Mouse (Mus musculus): ENCODE measurements at regions not wholly inside any gene's neighbourhood (a gene's known extent, or its start where the extent isn't known, plus 50 kb on each side); places are given as distances from the start of the nearest gene placed in this dataset.
A peak's percentile ranks its signal among the peaks of the same experiment; 100 is the strongest.

DNA sequence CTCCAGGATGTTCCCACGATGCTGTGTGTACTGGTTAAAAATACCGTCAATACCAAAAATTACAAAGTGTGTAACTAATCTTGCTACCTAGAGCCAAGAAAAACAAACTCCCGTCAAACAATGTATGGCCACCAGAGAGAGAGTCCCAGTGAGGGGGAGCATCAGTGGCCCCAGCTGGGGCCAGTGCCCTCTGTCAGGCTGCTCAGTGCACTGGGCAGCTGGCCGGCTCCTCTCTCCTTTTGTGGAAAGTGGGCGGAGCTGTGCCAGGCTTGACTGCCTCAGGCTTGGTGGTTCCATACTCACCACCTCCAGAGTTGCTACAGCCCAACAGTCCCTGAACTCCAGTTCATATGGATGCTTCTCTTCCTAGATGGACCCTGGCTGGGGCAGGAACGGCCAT, 53.8 kb upstream of the Sept5 start:
- no peak for DNase-seq
- WGBS: 83% methylated on average over 6 of the region's 6 CpGs
- TF ChIP-seq CTCF (IDR thresholded peaks at IDR 0.05; ENCODE audit: borderline replicate concordance, control insufficient read depth, extremely low read depth, insufficient read depth, low read length, poor library complexity): no peak
- TF ChIP-seq POLR2A (IDR thresholded peaks at IDR 0.05; ENCODE audit: control insufficient read depth, extremely low read depth, insufficient read depth, low read length, poor library complexity): no peak

DNA sequence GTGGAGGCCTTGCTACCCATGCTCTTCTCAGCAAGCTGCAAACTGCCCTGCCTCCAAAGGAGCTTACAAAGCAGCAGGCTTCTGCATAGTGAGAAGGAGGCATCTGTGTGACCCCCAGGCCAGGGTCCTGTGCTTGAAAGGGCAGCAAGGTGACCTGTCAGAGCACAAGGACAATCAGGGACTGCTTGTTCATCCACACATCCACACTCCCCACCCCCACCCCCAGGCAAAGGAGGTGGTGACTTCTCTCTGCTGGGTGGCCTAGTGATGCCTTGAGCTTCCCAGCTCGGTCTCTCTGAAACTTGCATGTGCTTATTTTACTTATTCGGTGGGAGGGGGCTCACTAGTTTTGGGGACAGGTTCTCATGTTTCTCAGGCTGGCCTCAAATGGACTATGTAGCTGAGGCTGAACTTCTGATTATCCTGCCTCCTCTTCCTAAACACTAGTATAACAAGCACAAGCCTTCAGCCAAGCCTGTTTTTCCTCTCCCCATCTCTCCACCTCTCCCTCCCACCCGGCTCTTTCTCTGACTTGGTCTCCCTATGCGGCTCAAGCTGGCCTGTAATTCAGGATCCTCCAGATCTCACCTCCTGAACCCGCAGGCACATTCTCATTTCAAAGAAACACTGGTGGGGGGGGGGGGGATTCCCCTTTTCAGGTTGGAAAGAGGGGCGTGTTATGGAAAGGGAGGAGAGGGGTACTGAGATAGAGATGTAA, 56.4 kb upstream of the Sept5 start:
- WGBS: 81% methylated on average over 6 of the region's 6 CpGs
- H3K4me3 ChIP-seq (ENCODE audit: control insufficient read depth, insufficient read depth, low read length): no peak overlapping the region

More for the DNA sequence above, 53.8 kb upstream of the Sept5 start:
- H3K27me3 ChIP-seq (ENCODE audit: control insufficient read depth, insufficient read depth, low read length): no peaks in the 10 kb centered on the region; the same call in 1 of the 2 replicates
- 0 out of 2 replicates have a peak, but pooled peaks cover 3% of the 10 kb centered on the region for H3K4me1 ChIP-seq (replicated peaks; ENCODE audit: control insufficient read depth, insufficient read depth, low read length)
- no peak overlapping the region for H3K27ac ChIP-seq (ENCODE audit: control insufficient read depth, insufficient read depth, low read length)
- no peaks in the 10 kb centered on the region for H3K36me3 ChIP-seq (ENCODE audit: control insufficient read depth, insufficient read depth, low read length)
- H3K4me3 ChIP-seq (ENCODE audit: control insufficient read depth, insufficient read depth, low read length): no peak overlapping the region

DNA sequence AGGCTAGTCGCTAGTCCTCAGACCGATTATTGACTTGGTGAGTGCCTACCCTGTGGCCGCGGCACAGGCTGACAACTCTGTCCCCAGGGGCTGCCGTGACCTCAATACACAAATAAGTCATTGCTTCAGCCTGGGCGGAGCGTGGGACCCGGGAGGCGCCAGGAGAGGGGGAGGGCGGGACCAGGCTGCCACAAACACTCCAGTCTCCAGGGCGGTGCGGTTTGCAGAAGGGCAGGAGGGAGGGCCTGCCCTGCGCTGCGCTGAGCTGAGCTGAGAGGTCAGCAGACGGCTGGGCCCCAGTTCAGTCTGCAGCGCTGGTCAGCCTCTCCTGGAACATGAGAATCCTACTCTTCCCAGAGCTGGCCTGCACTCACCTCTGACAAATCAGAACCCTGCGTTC, 57.2 kb upstream of the Sept5 start:
- Histone ChIP-seq H3K4me3 (ENCODE audit: control insufficient read depth, insufficient read depth, low read length) (no peak overlapping the region), H3K36me3 (ENCODE audit: control insufficient read depth, insufficient read depth, low read length) (no peaks in the 10 kb centered on the region), H3K27ac (ENCODE audit: control insufficient read depth, insufficient read depth, low read length) (no peak overlapping the region), H3K27me3 (ENCODE audit: control insufficient read depth, insufficient read depth, low read length) (no peaks in the 10 kb centered on the region; the same call in 1 of the 2 replicates), H3K4me1 (replicated peaks; ENCODE audit: control insufficient read depth, insufficient read depth, low read length) (0 out of 2 replicates have a peak, but pooled peaks cover 3% of the 10 kb centered on the region)
- no peak for DNase-seq
- TF ChIP-seq CTCF (IDR thresholded peaks at IDR 0.05; ENCODE audit: borderline replicate concordance, control insufficient read depth, extremely low read depth, insufficient read depth, low read length, poor library complexity): no peak
- TF ChIP-seq POLR2A (IDR thresholded peaks at IDR 0.05; ENCODE audit: control insufficient read depth, extremely low read depth, insufficient read depth, low read length, poor library complexity): no peak
- 3% methylated on average over 17 of the region's 17 CpGs for WGBS

More for the DNA sequence above, 56.4 kb upstream of the Sept5 start:
- 0 out of 2 replicates have a peak, but pooled peaks cover 3% of the 10 kb centered on the region for H3K4me1 ChIP-seq (replicated peaks; ENCODE audit: control insufficient read depth, insufficient read depth, low read length)
- no peak overlapping the region for H3K27ac ChIP-seq (ENCODE audit: control insufficient read depth, insufficient read depth, low read length)
- H3K36me3 ChIP-seq (ENCODE audit: control insufficient read depth, insufficient read depth, low read length): no peaks in the 10 kb centered on the region
- TF ChIP-seq CTCF (IDR thresholded peaks at IDR 0.05; ENCODE audit: borderline replicate concordance, control insufficient read depth, extremely low read depth, insufficient read depth, low read length, poor library complexity) (no peak), POLR2A (IDR thresholded peaks at IDR 0.05; ENCODE audit: control insufficient read depth, extremely low read depth, insufficient read depth, low read length, poor library complexity) (no peak)
- no peak for DNase-seq
- no peaks in the 10 kb centered on the region; the same call in 1 of the 2 replicates for H3K27me3 ChIP-seq (ENCODE audit: control insufficient read depth, insufficient read depth, low read length)

- 0 out of 2 replicates have a peak, but pooled peaks cover 3% of the 10 kb centered on the region for H3K4me1 ChIP-seq (replicated peaks; ENCODE audit: control insufficient read depth, insufficient read depth, low read length)
- TF ChIP-seq CTCF (IDR thresholded peaks at IDR 0.05; ENCODE audit: borderline replicate concordance, control insufficient read depth, extremely low read depth, insufficient read depth, low read length, poor library complexity) (0 out of 2 replicates have a peak, but pooled peaks have one; percentile 42), POLR2A (IDR thresholded peaks at IDR 0.05; ENCODE audit: control insufficient read depth, extremely low read depth, insufficient read depth, low read length, poor library complexity) (no peak)
- H3K4me3 ChIP-seq (ENCODE audit: control insufficient read depth, insufficient read depth, low read length): no peak overlapping the region
- no peaks in the 10 kb centered on the region for H3K36me3 ChIP-seq (ENCODE audit: control insufficient read depth, insufficient read depth, low read length)
- H3K27ac ChIP-seq (ENCODE audit: control insufficient read depth, insufficient read depth, low read length): no peak overlapping the region
- WGBS: 12% methylated on average over 8 of the region's 8 CpGs
- H3K27me3 ChIP-seq (ENCODE audit: control insufficient read depth, insufficient read depth, low read length): no peaks in the 10 kb centered on the region; the same call in 1 of the 2 replicates
- DNase-seq: peak; percentile 39
Measured at GRCm38 (mm10) chr16:18687367-18687766, 57.6 kb upstream of the Sept5 start.

DNA sequence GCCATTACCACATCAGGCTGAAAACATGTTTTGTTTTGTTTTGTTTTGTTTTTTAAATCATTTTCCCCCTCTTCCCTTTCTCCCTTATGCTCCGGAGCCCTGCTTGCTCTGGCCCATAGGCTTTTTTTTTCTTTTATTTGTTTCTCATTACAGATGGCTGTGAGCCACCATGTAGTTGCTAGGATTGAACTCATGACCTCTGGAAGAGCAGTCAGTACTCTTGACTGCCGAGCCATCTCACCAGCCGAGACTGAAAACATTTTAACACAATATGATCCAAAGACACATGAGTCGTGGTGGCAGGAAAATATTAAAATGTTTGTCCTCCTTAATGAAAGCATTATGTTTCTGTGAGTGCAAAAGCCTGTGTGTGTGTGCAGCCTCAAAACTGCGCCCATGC, 65.8 kb upstream of the Sept5 start:
- Histone ChIP-seq H3K36me3 (ENCODE audit: control insufficient read depth, insufficient read depth, low read length) (no peaks in the 10 kb centered on the region), H3K27me3 (ENCODE audit: control insufficient read depth, insufficient read depth, low read length) (no peaks in the 10 kb centered on the region), H3K4me1 (replicated peaks; ENCODE audit: control insufficient read depth, insufficient read depth, low read length) (no peaks in the 10 kb centered on the region), H3K27ac (ENCODE audit: control insufficient read depth, insufficient read depth, low read length) (no peak overlapping the region), H3K4me3 (ENCODE audit: control insufficient read depth, insufficient read depth, low read length) (no peak overlapping the region)
- TF ChIP-seq POLR2A (IDR thresholded peaks at IDR 0.05; ENCODE audit: control insufficient read depth, extremely low read depth, insufficient read depth, low read length, poor library complexity): no peak
- no peak for TF ChIP-seq CTCF (IDR thresholded peaks at IDR 0.05; ENCODE audit: borderline replicate concordance, control insufficient read depth, extremely low read depth, insufficient read depth, low read length, poor library complexity)
- no peak for DNase-seq
- WGBS: 88% methylated on average over 5 of the region's 5 CpGs

DNA sequence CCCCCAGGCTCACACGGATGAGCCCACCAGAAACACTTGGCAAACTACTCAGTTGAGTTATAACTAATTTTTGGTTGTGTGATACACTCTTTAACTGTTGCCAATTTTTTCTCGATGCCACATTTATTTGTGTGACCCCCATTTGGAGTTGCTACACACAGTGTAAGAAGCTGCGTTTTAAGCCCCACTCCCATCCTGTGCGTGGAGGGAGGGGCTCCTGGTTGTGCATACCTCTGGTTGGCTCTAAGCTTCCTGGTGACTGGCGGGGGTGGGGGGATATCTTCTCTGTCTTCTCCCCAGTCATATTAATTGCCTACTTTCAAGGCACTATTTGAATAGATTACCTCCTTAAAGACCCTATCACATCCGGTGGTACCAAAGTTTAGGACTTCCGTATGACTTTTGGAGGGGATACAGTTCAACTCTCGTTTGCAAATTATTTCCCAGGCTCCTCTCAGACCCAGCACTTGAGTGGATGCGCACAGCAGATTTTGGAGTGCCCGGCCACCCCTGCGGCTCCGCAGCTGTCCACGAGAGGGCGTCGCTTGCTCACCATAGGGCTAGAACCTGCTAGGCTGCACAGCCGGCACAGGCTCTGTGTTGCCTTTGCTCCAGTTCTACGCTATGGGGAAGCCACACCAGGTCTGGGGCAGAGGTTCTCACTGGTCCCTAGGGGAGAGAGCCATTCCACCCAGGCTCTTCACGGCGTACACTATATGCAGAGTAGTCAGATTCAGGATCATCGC, 66.5 kb upstream of the Sept5 start:
- no peaks in the 10 kb centered on the region for H3K4me1 ChIP-seq (replicated peaks; ENCODE audit: control insufficient read depth, insufficient read depth, low read length)
- no peak overlapping the region for H3K27ac ChIP-seq (ENCODE audit: control insufficient read depth, insufficient read depth, low read length)
- 21% methylated on average over 20 of the region's 20 CpGs for WGBS
- no peaks in the 10 kb centered on the region for H3K36me3 ChIP-seq (ENCODE audit: control insufficient read depth, insufficient read depth, low read length)
- H3K27me3 ChIP-seq (ENCODE audit: control insufficient read depth, insufficient read depth, low read length): no peaks in the 10 kb centered on the region
- peak; percentile 82 for DNase-seq
- TF ChIP-seq CTCF (IDR thresholded peaks at IDR 0.05; ENCODE audit: borderline replicate concordance, control insufficient read depth, extremely low read depth, insufficient read depth, low read length, poor library complexity) (peak; percentile 82; the same call in 1 of the 2 replicates), POLR2A (IDR thresholded peaks at IDR 0.05; ENCODE audit: control insufficient read depth, extremely low read depth, insufficient read depth, low read length, poor library complexity) (no peak)
- no peak overlapping the region for H3K4me3 ChIP-seq (ENCODE audit: control insufficient read depth, insufficient read depth, low read length)
